Mouse (Mus musculus): Measurements from ENCODE around the gene Ndufc1. TPM values are rescaled to one million over a fixed set of nuclear protein-coding genes. Genes with fewer than 3 reads are reported as not detected.

The Ndufc1 gene
- polyA plus RNA-seq, 1 experiment from 2014 or later: 715 TPM

DNA sequence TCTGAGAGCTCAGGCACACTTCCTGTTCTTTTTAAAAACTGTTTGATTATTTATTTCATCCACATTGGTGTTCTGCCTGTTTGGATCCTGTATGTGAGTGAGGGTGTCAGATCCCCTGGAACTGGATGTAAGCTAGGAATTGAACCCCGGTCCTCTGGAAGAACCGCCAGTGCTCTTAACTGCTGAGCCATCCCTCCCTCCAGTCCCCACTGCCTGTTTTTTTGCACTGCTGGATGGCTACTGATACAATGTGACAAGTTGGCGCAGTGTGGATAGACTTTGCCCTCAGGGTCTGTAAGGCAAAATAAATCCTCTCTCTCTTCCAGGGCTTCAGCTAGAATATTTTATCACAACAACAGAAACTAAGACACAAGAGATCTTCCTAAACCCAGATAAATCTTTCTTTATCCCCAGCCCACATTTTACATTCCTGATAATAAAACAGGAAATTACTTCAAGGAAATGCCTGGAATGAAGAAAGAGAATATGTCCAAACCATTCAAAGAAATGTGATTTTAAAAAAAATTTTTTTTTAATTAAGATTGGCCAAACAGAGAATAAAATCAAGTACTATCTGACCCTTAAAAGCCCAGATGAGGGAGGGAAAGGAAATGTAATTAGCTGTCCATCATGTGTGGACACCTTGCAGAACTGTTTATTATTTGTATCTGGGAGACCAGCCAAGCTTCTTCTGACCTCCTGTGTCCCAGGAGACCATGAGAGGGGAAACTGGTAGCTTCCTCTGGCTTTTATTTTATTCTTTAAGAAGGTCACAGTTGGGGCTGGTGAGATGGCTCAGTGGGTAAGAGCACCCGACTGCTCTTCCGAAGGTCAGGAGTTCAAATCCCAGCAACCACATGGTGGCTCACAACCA lies 28.8 kb downstream of the Ndufc1 start:
- Histone ChIP-seq H3K27me3 (ENCODE audit: control insufficient read depth, insufficient read depth, low read length) (no peaks in the 10 kb centered on the region), H3K4me2 (replicated peaks; ENCODE audit: low read depth, low read length) (no peak overlapping the region), H3K9me3 (ENCODE audit: control insufficient read depth, low read length) (no peaks in the 10 kb centered on the region), H3K36me3 (ENCODE audit: control insufficient read depth, insufficient read depth, low read length) (no peaks in the 10 kb centered on the region), H3K27ac (ENCODE audit: low read depth, low read length) (no peak overlapping the region), H3K4me1 (replicated peaks; ENCODE audit: control insufficient read depth, insufficient read depth, low read length) (no peaks in the 10 kb centered on the region), H3K9ac (ENCODE audit: low read depth, low read length) (no peak overlapping the region), H3K4me3 (ENCODE audit: low read depth, low read length) (no peak overlapping the region)
- 88% methylated on average over 5 of the region's 5 CpGs for WGBS
- DNase-seq (ENCODE audit: low spot score) (no peak), ATAC-seq (ENCODE audit: low FRiP score) (no peak)

DNA sequence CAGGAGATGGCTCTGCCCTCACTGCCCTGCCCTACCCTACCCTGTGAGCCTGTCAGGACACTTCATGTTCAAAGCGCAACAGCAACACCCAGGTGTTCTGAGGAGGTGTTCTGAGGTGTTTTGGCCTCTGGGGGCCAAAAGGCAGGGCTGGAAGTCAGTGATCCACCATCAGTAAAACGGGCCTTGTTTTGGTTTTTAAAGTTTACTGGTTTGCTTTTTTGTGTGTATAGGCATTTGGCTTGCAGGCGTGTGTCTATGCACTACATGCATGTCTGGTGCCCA lies 30.2 kb downstream of the Ndufc1 start:
- 89% methylated on average over 3 of the region's 3 CpGs for WGBS
- ATAC-seq (ENCODE audit: low FRiP score) (no peak), DNase-seq (ENCODE audit: low spot score) (no peak)
- Histone ChIP-seq H3K4me1 (replicated peaks; ENCODE audit: control insufficient read depth, insufficient read depth, low read length) (no peaks in the 10 kb centered on the region), H3K9ac (ENCODE audit: low read depth, low read length) (no peak overlapping the region), H3K9me3 (ENCODE audit: control insufficient read depth, low read length) (no peaks in the 10 kb centered on the region), H3K4me3 (ENCODE audit: low read depth, low read length) (no peak overlapping the region), H3K4me2 (replicated peaks; ENCODE audit: low read depth, low read length) (no peak overlapping the region), H3K36me3 (ENCODE audit: control insufficient read depth, insufficient read depth, low read length) (no peaks in the 10 kb centered on the region), H3K27ac (ENCODE audit: low read depth, low read length) (no peak overlapping the region), H3K27me3 (ENCODE audit: control insufficient read depth, insufficient read depth, low read length) (no peaks in the 10 kb centered on the region)

DNA sequence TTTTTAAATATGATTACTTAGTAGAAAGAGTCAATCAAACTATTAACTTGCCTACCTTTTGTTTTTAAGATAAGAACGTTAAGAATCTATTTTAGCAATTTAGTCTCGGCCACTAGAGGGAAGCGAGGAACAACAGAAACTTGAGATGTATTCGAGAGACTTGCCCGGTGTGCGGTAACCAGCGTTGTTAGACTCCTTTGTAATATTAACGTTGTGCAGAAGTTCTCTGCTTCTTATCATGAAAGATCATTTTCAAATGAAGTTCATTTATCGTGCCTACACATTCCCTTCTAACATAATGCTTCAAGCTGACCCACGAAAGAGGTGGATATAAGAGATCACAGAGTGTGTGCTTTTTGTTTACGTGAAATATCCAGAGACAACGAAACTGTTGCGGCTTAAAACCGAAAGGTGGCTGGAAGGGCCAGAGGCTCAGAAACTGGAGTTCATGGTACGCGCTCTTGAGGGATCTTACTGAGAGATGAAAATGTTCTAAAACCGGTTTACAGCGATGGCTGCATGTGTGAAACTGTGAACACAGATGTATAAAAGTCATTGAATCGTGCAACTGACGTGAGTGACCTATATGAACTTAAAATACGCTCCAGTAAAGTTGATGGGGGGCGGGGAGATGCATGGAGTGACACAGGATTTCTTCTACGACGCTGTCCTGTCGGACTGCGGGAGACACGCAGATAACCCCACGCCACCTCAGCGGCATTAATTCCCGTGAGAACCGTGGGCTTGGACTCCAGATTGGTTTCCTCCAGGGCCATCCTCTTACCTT lies 30.7 kb downstream of the Ndufc1 start:
- Histone ChIP-seq H3K4me1 (replicated peaks; ENCODE audit: control insufficient read depth, insufficient read depth, low read length) (no peaks in the 10 kb centered on the region), H3K27me3 (ENCODE audit: control insufficient read depth, insufficient read depth, low read length) (no peaks in the 10 kb centered on the region), H3K27ac (ENCODE audit: low read depth, low read length) (no peak overlapping the region), H3K9me3 (ENCODE audit: control insufficient read depth, low read length) (no peaks in the 10 kb centered on the region), H3K9ac (ENCODE audit: low read depth, low read length) (no peak overlapping the region), H3K4me2 (replicated peaks; ENCODE audit: low read depth, low read length) (no peak overlapping the region; the same call in 1 of the 2 replicates), H3K36me3 (ENCODE audit: control insufficient read depth, insufficient read depth, low read length) (no peaks in the 10 kb centered on the region), H3K4me3 (ENCODE audit: low read depth, low read length) (peak overlapping the region; percentile 3; the same call in 1 of the 2 replicates)
- 53% methylated on average over 31 of the region's 31 CpGs for WGBS
- DNase-seq (ENCODE audit: low spot score) (peak; percentile 44), ATAC-seq (ENCODE audit: low FRiP score) (no peak)

DNA sequence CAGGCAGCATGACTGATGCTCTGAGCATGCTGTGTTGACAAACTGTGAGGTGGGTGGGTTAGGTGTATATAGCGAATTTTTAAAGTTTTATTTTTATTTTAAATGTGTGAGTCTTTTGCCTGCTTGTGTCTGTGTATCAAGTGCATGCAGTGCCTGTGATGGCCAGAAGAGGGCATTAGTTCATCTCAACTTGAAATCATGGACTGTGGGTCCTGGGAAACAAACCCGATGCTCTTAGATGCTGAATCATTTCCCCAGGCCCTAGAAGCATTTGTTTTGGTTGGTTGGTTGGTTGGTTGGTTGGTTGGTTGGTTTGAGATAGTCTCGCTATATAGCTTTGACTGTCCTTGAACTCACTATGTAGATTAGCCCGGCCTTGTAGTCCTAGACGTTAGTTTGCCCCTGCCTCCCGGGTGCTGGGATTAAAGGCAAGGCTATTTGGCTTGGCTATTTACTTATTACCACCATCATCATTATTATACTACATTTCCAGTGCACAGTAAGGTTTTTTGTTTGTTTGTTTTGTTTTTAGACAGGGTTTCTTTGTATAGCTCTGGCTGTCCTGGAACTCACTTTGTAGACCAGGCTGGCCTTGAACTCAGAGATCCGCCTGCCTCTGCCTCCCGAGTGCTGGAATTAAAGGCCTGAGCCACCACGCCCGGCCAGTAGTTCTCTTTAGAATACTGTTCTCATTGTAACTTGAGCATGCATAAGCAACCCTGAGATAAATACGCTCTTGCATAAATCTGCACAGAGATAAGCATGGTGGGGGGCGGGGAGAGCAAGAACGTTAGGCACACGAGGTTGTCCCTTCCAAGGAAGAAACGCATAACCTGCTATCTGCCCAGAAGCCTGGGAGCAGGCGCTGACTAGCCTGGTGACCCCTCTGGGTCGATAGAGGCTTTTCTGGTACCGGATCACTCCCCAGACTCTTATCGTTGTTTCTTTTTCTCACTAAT lies 33.2 kb downstream of the Ndufc1 start:
- Histone ChIP-seq H3K4me1 (replicated peaks; ENCODE audit: control insufficient read depth, insufficient read depth, low read length) (no peaks in the 10 kb centered on the region), H3K4me2 (replicated peaks; ENCODE audit: low read depth, low read length) (no peak overlapping the region), H3K4me3 (ENCODE audit: low read depth, low read length) (no peak overlapping the region), H3K9ac (ENCODE audit: low read depth, low read length) (no peak overlapping the region), H3K9me3 (ENCODE audit: control insufficient read depth, low read length) (no peaks in the 10 kb centered on the region), H3K27ac (ENCODE audit: low read depth, low read length) (no peak overlapping the region), H3K36me3 (ENCODE audit: control insufficient read depth, insufficient read depth, low read length) (no peaks in the 10 kb centered on the region), H3K27me3 (ENCODE audit: control insufficient read depth, insufficient read depth, low read length) (no peaks in the 10 kb centered on the region)
- DNase-seq (ENCODE audit: low spot score) (peak; percentile 42), ATAC-seq (ENCODE audit: low FRiP score) (no peak)
- WGBS: 85% methylated on average over 19 of the region's 19 CpGs

DNA sequence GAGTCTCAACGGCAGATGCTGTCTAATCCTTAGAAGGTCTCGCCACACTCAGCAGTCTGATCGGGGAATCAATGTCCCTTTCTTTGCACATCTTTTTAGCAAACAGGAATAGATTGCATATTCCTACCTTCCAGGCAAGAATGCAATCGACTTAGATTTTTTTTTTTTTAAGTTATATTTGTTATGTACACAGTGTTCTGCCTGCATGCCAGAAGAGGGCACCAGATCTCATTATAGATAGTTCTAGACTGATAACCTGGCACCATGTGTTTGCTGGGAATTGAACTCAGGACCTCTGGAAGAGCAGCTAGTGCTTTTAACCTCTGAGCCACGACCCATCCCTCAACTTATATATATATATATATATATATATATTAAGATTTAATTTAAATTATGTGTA lies 35.2 kb downstream of the Ndufc1 start:
- Histone ChIP-seq H3K9me3 (ENCODE audit: control insufficient read depth, low read length) (no peaks in the 10 kb centered on the region), H3K4me3 (ENCODE audit: low read depth, low read length) (no peak overlapping the region), H3K4me2 (replicated peaks; ENCODE audit: low read depth, low read length) (no peak overlapping the region), H3K27ac (ENCODE audit: low read depth, low read length) (no peak overlapping the region), H3K4me1 (replicated peaks; ENCODE audit: control insufficient read depth, insufficient read depth, low read length) (no peaks in the 10 kb centered on the region), H3K9ac (ENCODE audit: low read depth, low read length) (no peak overlapping the region), H3K36me3 (ENCODE audit: control insufficient read depth, insufficient read depth, low read length) (no peaks in the 10 kb centered on the region), H3K27me3 (ENCODE audit: control insufficient read depth, insufficient read depth, low read length) (no peaks in the 10 kb centered on the region)
- DNase-seq (ENCODE audit: low spot score) (no peak), ATAC-seq (ENCODE audit: low FRiP score) (no peak)
- 81% methylated on average over 5 of the region's 5 CpGs for WGBS

DNA sequence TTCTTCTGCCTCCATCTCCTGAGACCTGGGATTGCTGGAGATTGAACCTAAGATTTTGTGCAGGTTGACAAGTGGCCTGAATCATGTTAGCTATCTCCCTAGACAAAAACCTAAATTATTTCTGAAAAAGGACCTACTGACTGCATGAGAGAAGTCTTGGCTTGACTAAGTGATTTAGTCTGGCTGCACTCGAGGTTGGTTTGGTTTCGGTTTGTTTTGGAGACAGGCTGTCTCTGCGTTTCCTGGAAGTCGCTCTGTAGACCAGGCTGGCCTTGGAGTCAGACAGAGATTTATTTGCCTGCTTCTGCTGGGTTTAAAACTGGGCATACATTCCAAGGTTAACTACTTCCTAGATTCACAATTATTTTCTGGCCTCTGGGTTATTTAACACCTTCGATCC lies 35.9 kb downstream of the Ndufc1 start:
- no peak overlapping the region for H3K4me2 ChIP-seq (replicated peaks; ENCODE audit: low read depth, low read length)
- DNase-seq (ENCODE audit: low spot score) (no peak), ATAC-seq (ENCODE audit: low FRiP score) (no peak)
- no peaks in the 10 kb centered on the region for H3K27me3 ChIP-seq (ENCODE audit: control insufficient read depth, insufficient read depth, low read length)
- 81% methylated on average over 5 of the region's 5 CpGs for WGBS
- no peaks in the 10 kb centered on the region for H3K36me3 ChIP-seq (ENCODE audit: control insufficient read depth, insufficient read depth, low read length)
- no peaks in the 10 kb centered on the region for H3K4me1 ChIP-seq (replicated peaks; ENCODE audit: control insufficient read depth, insufficient read depth, low read length)
- H3K27ac ChIP-seq (ENCODE audit: low read depth, low read length): no peak overlapping the region
- no peak overlapping the region for H3K4me3 ChIP-seq (ENCODE audit: low read depth, low read length)
- H3K9me3 ChIP-seq (ENCODE audit: control insufficient read depth, low read length): no peaks in the 10 kb centered on the region
- H3K9ac ChIP-seq (ENCODE audit: low read depth, low read length): no peak overlapping the region

DNA sequence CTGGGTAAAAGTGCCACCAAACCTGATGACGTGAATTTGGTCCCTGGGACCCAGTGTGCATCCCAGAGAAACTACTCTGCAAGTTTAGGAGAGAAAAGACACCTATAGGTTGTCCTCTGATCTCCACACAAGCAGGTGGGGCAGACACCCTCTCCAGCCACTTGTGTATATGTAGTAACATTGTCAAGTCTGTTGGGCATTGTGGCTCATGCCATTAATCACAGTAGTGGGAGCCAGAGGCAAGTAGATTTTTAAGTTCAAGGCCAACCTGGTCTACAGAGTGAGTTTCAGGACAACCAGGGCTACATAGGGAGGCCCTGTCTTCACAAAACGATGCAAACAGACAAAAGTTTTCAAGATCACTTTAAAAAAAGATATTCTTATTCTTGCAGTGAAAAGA lies 37.0 kb downstream of the Ndufc1 start:
- ATAC-seq (ENCODE audit: low FRiP score) (no peak), DNase-seq (ENCODE audit: low spot score) (no peak)
- 68% methylated on average over 2 of the region's 2 CpGs for WGBS
- no peak overlapping the region for H3K27ac ChIP-seq (ENCODE audit: low read depth, low read length)
- no peak overlapping the region for H3K4me3 ChIP-seq (ENCODE audit: low read depth, low read length)
- H3K4me1 ChIP-seq (replicated peaks; ENCODE audit: control insufficient read depth, insufficient read depth, low read length): no peaks in the 10 kb centered on the region
- no peak overlapping the region for H3K9ac ChIP-seq (ENCODE audit: low read depth, low read length)
- no peak overlapping the region for H3K4me2 ChIP-seq (replicated peaks; ENCODE audit: low read depth, low read length)
- no peaks in the 10 kb centered on the region for H3K9me3 ChIP-seq (ENCODE audit: control insufficient read depth, low read length)
- no peaks in the 10 kb centered on the region for H3K36me3 ChIP-seq (ENCODE audit: control insufficient read depth, insufficient read depth, low read length)
- H3K27me3 ChIP-seq (ENCODE audit: control insufficient read depth, insufficient read depth, low read length): no peaks in the 10 kb centered on the region

DNA sequence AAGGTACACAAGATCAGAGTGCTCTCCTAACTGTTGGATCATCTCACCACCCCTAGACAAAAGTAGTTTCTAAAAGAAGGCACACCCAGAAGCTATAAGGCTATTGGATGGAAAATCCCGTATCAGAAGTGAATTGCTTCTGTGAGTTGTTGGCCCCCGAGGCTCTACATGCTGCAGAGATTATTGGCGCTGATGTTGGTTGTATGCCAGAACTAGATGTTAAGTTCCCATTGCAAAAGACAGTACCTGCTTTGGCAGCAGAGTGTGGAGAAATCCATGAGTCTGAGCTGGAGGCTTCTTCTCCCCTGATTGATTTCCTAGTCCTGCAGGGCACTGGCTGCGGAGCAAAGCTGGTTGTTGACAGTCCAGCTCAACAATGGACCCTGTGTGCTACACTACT lies 40.8 kb downstream of the Ndufc1 start:
- ATAC-seq (ENCODE audit: low FRiP score) (no peak), DNase-seq (ENCODE audit: low spot score) (no peak)
- WGBS: 85% methylated on average over 4 of the region's 4 CpGs
- H3K4me1 ChIP-seq (replicated peaks; ENCODE audit: control insufficient read depth, insufficient read depth, low read length): no peaks in the 10 kb centered on the region
- no peaks in the 10 kb centered on the region for H3K9me3 ChIP-seq (ENCODE audit: control insufficient read depth, low read length)
- no peaks in the 10 kb centered on the region for H3K36me3 ChIP-seq (ENCODE audit: control insufficient read depth, insufficient read depth, low read length)
- H3K27me3 ChIP-seq (ENCODE audit: control insufficient read depth, insufficient read depth, low read length): no peaks in the 10 kb centered on the region
- no peak overlapping the region for H3K9ac ChIP-seq (ENCODE audit: low read depth, low read length)
- no peak overlapping the region for H3K4me3 ChIP-seq (ENCODE audit: low read depth, low read length)
- no peak overlapping the region for H3K27ac ChIP-seq (ENCODE audit: low read depth, low read length)
- no peak overlapping the region for H3K4me2 ChIP-seq (replicated peaks; ENCODE audit: low read depth, low read length)
